Mouse (Mus musculus) forelimb bud, embryonic 11.5 days (tissue): ENCODE measurements at regions not wholly inside any gene's neighbourhood (a gene's known extent, or its start where the extent isn't known, plus 50 kb on each side); places are given as distances from the start of the nearest gene placed in this dataset.
A peak's percentile ranks its signal among the peaks of the same experiment; 100 is the strongest.

Source experiments
- DNase-seq: peaks from one replicate; pipeline ENCODE4 v3.0.0-alpha.2; 2012; ENCODE audit warnings: low read depth, low spot score

- no peak for DNase-seq
These were observed 545.3 kb downstream of the Stim2 start for GRCm38 (mm10) chr5:54543556-54544061.

- no peak for DNase-seq
These were observed 580.2 kb downstream of the Stim2 start for GRCm38 (mm10) chr5:54578519-54578918.

GRCm38 (mm10) chr5:54579458-54579857 is 581.2 kb downstream of the Stim2 start:
- no peak for DNase-seq

DNA sequence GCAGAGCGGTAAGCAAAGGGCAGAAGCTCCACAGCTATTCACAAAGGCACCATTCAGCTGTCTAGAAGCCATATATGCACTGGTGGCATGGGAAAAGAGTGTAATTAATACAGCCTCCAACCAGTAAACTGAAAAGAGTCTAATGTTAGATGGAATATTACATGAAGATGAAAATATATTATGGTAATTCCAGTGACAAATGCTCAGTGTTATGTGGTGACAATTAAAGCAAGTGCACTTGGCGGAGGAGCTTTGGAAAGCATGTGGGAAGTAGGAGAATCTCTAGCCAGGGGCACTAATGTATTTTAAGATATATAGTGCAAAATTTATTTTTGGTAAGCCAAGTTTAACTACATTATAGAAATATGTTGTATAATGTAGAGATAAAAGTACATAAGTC is 583.9 kb downstream of the Stim2 start:
- DNase-seq = no peak

DNA sequence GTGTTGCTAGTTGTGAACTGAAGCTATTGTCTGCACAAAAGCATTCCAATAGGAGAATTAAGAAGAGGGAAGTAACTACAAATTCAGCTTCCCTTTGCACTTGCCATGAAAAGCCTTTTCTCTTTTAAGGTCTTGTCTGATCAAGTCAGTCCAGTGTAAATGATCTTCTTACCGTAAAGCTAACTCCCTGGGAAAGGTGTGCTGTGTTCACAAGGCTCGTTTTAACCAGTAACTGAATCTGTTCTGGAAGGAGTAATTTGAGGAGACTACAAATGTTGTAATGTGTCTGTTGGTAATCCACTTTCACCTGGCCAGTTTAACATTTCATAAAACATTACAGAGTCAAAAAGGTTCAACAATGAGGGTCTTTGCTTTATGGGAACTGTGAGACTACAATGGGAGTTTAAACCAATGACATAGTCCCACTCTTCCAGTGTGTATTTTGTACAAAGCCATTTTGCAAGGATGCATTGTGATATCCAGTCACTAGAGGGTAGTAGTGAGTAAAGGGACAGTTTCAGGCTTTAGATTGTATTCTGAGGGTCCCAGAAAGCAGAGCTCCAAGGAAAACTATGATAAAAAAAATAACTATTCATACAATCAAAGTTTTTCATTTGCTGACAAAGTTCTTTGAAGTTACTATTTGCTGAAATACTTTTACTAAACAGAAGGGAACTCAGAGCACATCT is 590.2 kb downstream of the Stim2 start:
- no peak for DNase-seq

DNA sequence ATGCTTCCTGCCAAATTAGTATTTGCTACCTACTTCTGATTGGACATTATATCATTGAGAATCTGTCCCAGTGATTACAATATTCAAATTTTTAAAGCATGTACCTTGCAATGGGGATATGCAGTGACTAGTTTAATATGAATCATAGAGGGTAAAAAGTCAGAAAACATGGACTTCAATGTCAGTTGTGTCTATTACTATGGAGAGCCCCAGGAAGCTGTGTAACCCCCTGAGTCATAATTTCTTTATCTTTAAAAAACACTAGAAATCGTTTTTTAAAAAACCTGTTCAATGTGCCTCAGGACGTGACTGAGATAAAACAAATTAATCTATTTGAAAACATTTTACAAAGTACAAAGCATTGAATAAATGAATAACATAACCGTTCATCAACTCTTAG is 612.7 kb downstream of the Stim2 start:
- DNase-seq = no peak

DNA sequence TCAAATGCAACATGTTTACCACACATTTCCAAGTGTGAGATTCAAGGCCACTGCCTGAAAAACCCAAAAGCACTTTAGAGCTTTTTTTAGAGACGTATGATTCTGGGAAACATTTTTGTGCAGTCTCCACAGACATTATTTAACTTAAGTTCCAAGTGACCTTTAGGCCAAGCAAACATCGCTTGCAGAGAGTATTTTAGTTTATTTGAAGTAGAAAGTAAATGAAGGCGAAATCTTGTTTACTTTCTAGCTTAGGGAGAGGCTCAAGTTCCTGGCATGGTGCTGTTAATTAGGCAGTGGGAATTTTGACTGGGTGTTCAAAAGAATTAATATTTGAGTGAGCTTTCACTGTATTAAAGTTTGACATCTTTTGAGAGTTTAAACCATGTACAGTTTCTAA is 624.4 kb downstream of the Stim2 start:
- DNase-seq = no peak

GRCm38 (mm10) chr5:54632281-54632680 is 634.0 kb downstream of the Stim2 start:
- DNase-seq = peak; percentile 76
